Mouse (Mus musculus): ENCODE data around the gene Slc22a12. TPM values are rescaled to one million over a fixed set of nuclear protein-coding genes. Genes with fewer than 3 reads are reported as not detected.

Slc22a12 gene
- total and polyA plus RNA-seq, 2 experiments, result not detected

DNA sequence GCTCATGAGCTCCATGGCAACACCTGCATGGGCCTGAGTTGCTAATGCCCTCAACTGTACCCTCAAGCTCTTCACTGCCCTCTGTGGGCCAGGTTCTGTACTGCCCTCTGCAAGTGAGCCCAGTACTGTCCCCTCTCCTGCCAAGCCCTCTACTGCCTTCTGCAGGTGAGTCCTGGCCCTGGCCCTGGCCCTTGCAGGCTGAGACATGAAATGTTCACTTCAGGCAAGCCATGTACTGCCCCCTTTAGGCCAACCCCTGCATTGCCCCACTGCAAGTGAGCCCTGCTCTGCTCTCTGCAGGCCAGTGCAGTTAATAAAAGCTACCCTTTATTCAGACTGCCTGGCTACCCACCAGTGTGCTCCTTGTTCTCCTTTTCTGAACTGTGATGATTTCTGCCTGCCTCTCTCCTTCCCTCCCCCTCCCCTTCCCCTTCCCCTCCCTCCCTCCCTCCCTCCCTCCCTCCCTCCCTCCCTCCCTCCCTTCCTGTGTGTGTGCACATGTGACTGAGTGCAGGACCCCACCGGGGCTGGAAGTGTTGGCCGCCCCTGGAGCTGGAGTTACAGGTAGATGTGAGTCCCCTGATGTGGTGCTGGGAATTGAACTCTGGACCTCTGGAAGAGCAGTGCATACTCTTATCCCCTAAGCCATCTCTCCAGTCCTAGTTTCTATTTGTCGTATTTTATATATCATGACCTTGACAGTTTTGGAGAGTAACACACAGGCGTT, 9.6 kb upstream of the Slc22a12 start:
- no peak overlapping the region for H3K9ac ChIP-seq (ENCODE audit: low read depth, low read length)
- no peak overlapping the region for H3K4me3 ChIP-seq (ENCODE audit: insufficient read depth, low read depth, low read length)
- no peaks in the 10 kb centered on the region for H3K27me3 ChIP-seq (ENCODE audit: control insufficient read depth, insufficient read depth, low read length)
- DNase-seq (ENCODE audit: extremely low read depth, low read depth, low spot score), result peak; percentile 67
- TF ChIP-seq CTCF (IDR thresholded peaks at IDR 0.05; ENCODE audit: low read depth, low read length) (peak; percentile 86), POLR2A (IDR thresholded peaks at IDR 0.05; ENCODE audit: extremely low read depth, insufficient read depth, low read length) (no peak)
- no peaks in the 10 kb centered on the region for H3K79me2 ChIP-seq (ENCODE audit: control insufficient read depth, insufficient read depth, low read length)
- 78% methylated on average over 4 of the region's 4 CpGs for WGBS
- H3K27ac ChIP-seq (replicated peaks; ENCODE audit: insufficient read depth, low read depth, low read length), result no peak overlapping the region
- peaks cover 10% of the 10 kb centered on the region for H3K4me1 ChIP-seq (ENCODE audit: control insufficient read depth, insufficient read depth, low read length)
- no peaks in the 10 kb centered on the region for H3K36me3 ChIP-seq (ENCODE audit: control insufficient read depth, insufficient read depth, low read length)

- H3K36me3 ChIP-seq (ENCODE audit: control insufficient read depth, insufficient read depth, low read length), result no peaks in the 10 kb centered on the region
- H3K4me1 ChIP-seq (ENCODE audit: control insufficient read depth, insufficient read depth, low read length), result peaks cover 10% of the 10 kb centered on the region
- no peak for TF ChIP-seq POLR2A (IDR thresholded peaks at IDR 0.05; ENCODE audit: extremely low read depth, insufficient read depth, low read length)
- TF ChIP-seq CTCF (IDR thresholded peaks at IDR 0.05; ENCODE audit: low read depth, low read length), result no peak
- no peaks in the 10 kb centered on the region for H3K27me3 ChIP-seq (ENCODE audit: control insufficient read depth, insufficient read depth, low read length)
- 57% methylated on average over 4 of the region's 4 CpGs for WGBS
- no peak overlapping the region for H3K27ac ChIP-seq (replicated peaks; ENCODE audit: insufficient read depth, low read depth, low read length)
- peak; percentile 14 for DNase-seq (ENCODE audit: extremely low read depth, low read depth, low spot score)
- no peak overlapping the region for H3K9ac ChIP-seq (ENCODE audit: low read depth, low read length)
- no peak overlapping the region for H3K4me3 ChIP-seq (ENCODE audit: insufficient read depth, low read depth, low read length)
- H3K79me2 ChIP-seq (ENCODE audit: control insufficient read depth, insufficient read depth, low read length), result no peaks in the 10 kb centered on the region
Measured at GRCm38 (mm10) chr19:6551215-6551614, 8.4 kb upstream of the Slc22a12 start.

DNA sequence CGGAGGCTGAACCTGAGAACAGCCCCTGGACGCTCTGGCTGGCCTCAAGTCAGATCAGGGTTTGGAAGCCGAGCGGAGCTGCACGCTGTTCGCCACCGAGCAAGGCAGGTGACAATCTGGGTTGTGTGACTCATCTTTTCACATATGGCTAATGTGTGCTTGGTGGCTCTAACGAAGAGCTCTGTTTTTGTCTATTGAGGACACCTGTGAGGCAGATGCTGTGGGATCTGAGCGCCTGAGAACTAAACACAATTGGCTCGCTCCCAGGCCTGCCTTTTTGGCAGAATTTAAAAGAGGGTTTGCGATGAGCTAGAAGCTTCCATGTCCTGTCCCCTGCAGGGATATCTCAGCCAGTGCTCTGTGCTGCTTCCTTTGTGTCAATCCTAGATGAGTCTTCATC, 6.7 kb upstream of the Slc22a12 start:
- no peak for DNase-seq (ENCODE audit: extremely low read depth, low read depth, low spot score)
- Histone ChIP-seq H3K36me3 (ENCODE audit: control insufficient read depth, insufficient read depth, low read length) (no peaks in the 10 kb centered on the region), H3K9ac (ENCODE audit: low read depth, low read length) (no peak overlapping the region), H3K79me2 (ENCODE audit: control insufficient read depth, insufficient read depth, low read length) (no peaks in the 10 kb centered on the region), H3K4me3 (ENCODE audit: insufficient read depth, low read depth, low read length) (no peak overlapping the region), H3K27me3 (ENCODE audit: control insufficient read depth, insufficient read depth, low read length) (no peaks in the 10 kb centered on the region), H3K27ac (replicated peaks; ENCODE audit: insufficient read depth, low read depth, low read length) (no peak overlapping the region), H3K4me1 (ENCODE audit: control insufficient read depth, insufficient read depth, low read length) (peaks cover 12% of the 10 kb centered on the region)
- WGBS, result 91% methylated on average over 11 of the region's 11 CpGs
- TF ChIP-seq CTCF (IDR thresholded peaks at IDR 0.05; ENCODE audit: low read depth, low read length), result no peak
- TF ChIP-seq POLR2A (IDR thresholded peaks at IDR 0.05; ENCODE audit: extremely low read depth, insufficient read depth, low read length), result no peak

DNA sequence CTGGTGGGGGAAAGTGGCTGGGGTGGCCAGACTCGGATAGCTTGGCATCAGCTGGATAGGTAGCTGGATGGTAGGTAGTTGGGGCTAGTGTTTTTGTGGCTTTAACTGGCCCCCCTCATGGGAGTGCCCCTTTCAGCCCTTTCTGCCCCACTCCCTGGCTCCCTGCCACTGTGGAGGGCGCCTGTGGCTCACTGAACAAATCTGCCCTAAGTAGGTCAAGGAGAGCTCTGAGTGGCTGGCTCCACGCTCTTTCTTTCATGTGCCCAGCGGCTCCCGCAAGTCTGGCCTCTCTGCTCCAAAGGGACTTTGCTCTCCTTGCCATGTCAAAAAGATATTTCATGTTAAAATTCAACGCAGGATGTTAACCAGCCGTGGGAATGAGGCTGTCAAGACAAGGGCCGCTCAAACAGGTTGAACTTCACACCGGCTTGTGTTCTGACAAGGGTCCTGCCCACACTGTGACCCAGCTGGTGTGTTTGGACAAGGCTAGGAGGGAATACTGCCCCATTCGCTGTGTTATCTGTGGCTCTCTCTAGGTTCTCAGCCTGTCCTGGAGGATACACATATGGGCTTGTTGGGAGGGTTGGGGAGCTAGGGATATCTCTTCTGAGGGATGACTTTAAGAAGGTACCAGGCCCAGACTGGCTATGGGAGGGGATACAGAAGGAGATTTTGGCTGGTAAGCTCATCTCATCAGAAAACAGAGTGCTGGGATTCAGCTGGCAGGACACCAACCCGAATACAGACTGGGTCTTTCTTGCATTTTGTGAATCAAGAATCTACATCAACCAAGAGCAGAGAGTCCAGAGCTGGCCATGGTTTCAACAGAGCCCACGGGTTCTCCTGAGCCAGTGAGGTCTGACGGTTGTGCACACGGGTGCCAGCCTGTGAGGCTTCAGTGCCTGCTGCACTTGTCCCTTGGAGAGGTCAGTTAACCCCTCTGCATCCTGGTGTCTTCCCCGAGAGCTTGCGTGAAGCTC, 5.9 kb upstream of the Slc22a12 start:
- no peak overlapping the region for H3K9ac ChIP-seq (ENCODE audit: low read depth, low read length)

DNA sequence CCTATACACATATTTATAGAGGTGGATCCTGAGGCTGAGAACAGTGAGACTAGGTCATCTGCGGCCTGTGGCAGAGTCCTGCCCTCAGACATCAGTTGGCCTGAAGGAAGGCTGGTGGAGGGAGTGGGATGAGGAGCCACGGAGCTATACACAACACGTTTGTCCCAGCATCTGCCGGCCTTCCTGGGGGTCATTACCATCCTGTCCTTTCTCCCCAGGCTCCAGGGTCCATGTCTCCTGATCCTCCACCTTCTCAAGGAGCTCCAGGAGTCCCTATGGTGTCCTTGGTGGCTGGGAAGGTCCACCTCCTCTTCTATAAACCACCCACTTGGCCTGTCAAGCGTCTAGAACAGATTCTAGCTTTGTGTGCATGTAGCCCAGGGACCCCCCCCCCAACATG, 5.0 kb upstream of the Slc22a12 start:
- Histone ChIP-seq H3K4me3 (ENCODE audit: insufficient read depth, low read depth, low read length) (no peak overlapping the region), H3K36me3 (ENCODE audit: control insufficient read depth, insufficient read depth, low read length) (no peaks in the 10 kb centered on the region), H3K9ac (ENCODE audit: low read depth, low read length) (no peak overlapping the region), H3K4me1 (ENCODE audit: control insufficient read depth, insufficient read depth, low read length) (peaks cover 7% of the 10 kb centered on the region; the same call in 1 of the 2 replicates), H3K79me2 (ENCODE audit: control insufficient read depth, insufficient read depth, low read length) (no peaks in the 10 kb centered on the region), H3K27ac (replicated peaks; ENCODE audit: insufficient read depth, low read depth, low read length) (no peak overlapping the region), H3K27me3 (ENCODE audit: control insufficient read depth, insufficient read depth, low read length) (no peaks in the 10 kb centered on the region)
- 83% methylated on average over 5 of the region's 5 CpGs for WGBS
- DNase-seq (ENCODE audit: extremely low read depth, low read depth, low spot score), result no peak
- TF ChIP-seq POLR2A (IDR thresholded peaks at IDR 0.05; ENCODE audit: extremely low read depth, insufficient read depth, low read length), result no peak
- TF ChIP-seq CTCF (IDR thresholded peaks at IDR 0.05; ENCODE audit: low read depth, low read length), result no peak

More for the DNA sequence above, 5.9 kb upstream of the Slc22a12 start:
- Histone ChIP-seq H3K27ac (replicated peaks; ENCODE audit: insufficient read depth, low read depth, low read length) (no peak overlapping the region), H3K4me3 (ENCODE audit: insufficient read depth, low read depth, low read length) (no peak overlapping the region), H3K4me1 (ENCODE audit: control insufficient read depth, insufficient read depth, low read length) (peaks cover 8% of the 10 kb centered on the region; the same call in 1 of the 2 replicates), H3K27me3 (ENCODE audit: control insufficient read depth, insufficient read depth, low read length) (no peaks in the 10 kb centered on the region), H3K79me2 (ENCODE audit: control insufficient read depth, insufficient read depth, low read length) (no peaks in the 10 kb centered on the region), H3K36me3 (ENCODE audit: control insufficient read depth, insufficient read depth, low read length) (no peaks in the 10 kb centered on the region)
- TF ChIP-seq CTCF (IDR thresholded peaks at IDR 0.05; ENCODE audit: low read depth, low read length) (no peak), POLR2A (IDR thresholded peaks at IDR 0.05; ENCODE audit: extremely low read depth, insufficient read depth, low read length) (no peak)
- DNase-seq (ENCODE audit: extremely low read depth, low read depth, low spot score), result peak; percentile 33
- 58% methylated on average over 16 of the region's 16 CpGs for WGBS
